Mouse (Mus musculus): ENCODE measurements around the gene Klf7. TPM values are rescaled to one million over a fixed set of nuclear protein-coding genes. Genes with fewer than 3 reads are reported as not detected.

Klf7 gene
- polyA plus RNA-seq, 1 experiment: 22.6 TPM

GRCm38 (mm10) chr1:64055210-64055609, 66.9 kb downstream of the Klf7 start:
- Histone ChIP-seq H3K9ac (ENCODE audit: low read depth, poor library complexity, severe bottlenecking) (no peak overlapping the region), H3K27ac (ENCODE audit: insufficient read depth, low read length) (no peak overlapping the region), H3K27me3 (ENCODE audit: control insufficient read depth, insufficient read depth, low read length, poor library complexity, severe bottlenecking) (no peaks in the 10 kb centered on the region), H3K9me3 (replicated peaks; ENCODE audit: control insufficient read depth, insufficient read depth, low read length, poor library complexity, severe bottlenecking) (no peaks in the 10 kb centered on the region), H3K4me1 (ENCODE audit: control insufficient read depth, insufficient read depth, low read length) (no peaks in the 10 kb centered on the region), H3K4me3 (ENCODE audit: low read depth, low read length) (no peak overlapping the region), H3K36me3 (ENCODE audit: control insufficient read depth, insufficient read depth, low read length, poor library complexity, severe bottlenecking) (no peaks in the 10 kb centered on the region)
- TF ChIP-seq EP300 (IDR thresholded peaks at IDR 0.05; ENCODE audit: insufficient read depth, low read depth, low read length) (no peak), POLR2A (IDR thresholded peaks at IDR 0.05; ENCODE audit: insufficient read depth, low read length) (no peak), CTCF (IDR thresholded peaks at IDR 0.05; ENCODE audit: low read depth, low read length) (no peak)

- TF ChIP-seq CTCF (IDR thresholded peaks at IDR 0.05; ENCODE audit: low read depth, low read length) (no peak), POLR2A (IDR thresholded peaks at IDR 0.05; ENCODE audit: insufficient read depth, low read length) (no peak), EP300 (IDR thresholded peaks at IDR 0.05; ENCODE audit: insufficient read depth, low read depth, low read length) (no peak)
- H3K27ac ChIP-seq (ENCODE audit: insufficient read depth, low read length): no peak overlapping the region
- no peak overlapping the region for H3K4me3 ChIP-seq (ENCODE audit: low read depth, low read length)
- no peaks in the 10 kb centered on the region for H3K9me3 ChIP-seq (replicated peaks; ENCODE audit: control insufficient read depth, insufficient read depth, low read length, poor library complexity, severe bottlenecking)
- no peaks in the 10 kb centered on the region for H3K36me3 ChIP-seq (ENCODE audit: control insufficient read depth, insufficient read depth, low read length, poor library complexity, severe bottlenecking)
- no peaks in the 10 kb centered on the region for H3K4me1 ChIP-seq (ENCODE audit: control insufficient read depth, insufficient read depth, low read length)
- H3K9ac ChIP-seq (ENCODE audit: low read depth, poor library complexity, severe bottlenecking): no peak overlapping the region
- H3K27me3 ChIP-seq (ENCODE audit: control insufficient read depth, insufficient read depth, low read length, poor library complexity, severe bottlenecking): no peaks in the 10 kb centered on the region
These were observed 69.9 kb downstream of the Klf7 start for GRCm38 (mm10) chr1:64052069-64052750.

- Histone ChIP-seq H3K27ac (ENCODE audit: insufficient read depth, low read length) (no peak overlapping the region), H3K9me3 (replicated peaks; ENCODE audit: control insufficient read depth, insufficient read depth, low read length, poor library complexity, severe bottlenecking) (no peaks in the 10 kb centered on the region), H3K4me1 (ENCODE audit: control insufficient read depth, insufficient read depth, low read length) (no peaks in the 10 kb centered on the region), H3K36me3 (ENCODE audit: control insufficient read depth, insufficient read depth, low read length, poor library complexity, severe bottlenecking) (no peaks in the 10 kb centered on the region), H3K9ac (ENCODE audit: low read depth, poor library complexity, severe bottlenecking) (no peak overlapping the region), H3K4me3 (ENCODE audit: low read depth, low read length) (no peak overlapping the region), H3K27me3 (ENCODE audit: control insufficient read depth, insufficient read depth, low read length, poor library complexity, severe bottlenecking) (no peaks in the 10 kb centered on the region)
- TF ChIP-seq CTCF (IDR thresholded peaks at IDR 0.05; ENCODE audit: low read depth, low read length) (no peak), EP300 (IDR thresholded peaks at IDR 0.05; ENCODE audit: insufficient read depth, low read depth, low read length) (no peak), POLR2A (IDR thresholded peaks at IDR 0.05; ENCODE audit: insufficient read depth, low read length) (no peak)
These were observed 73.5 kb downstream of the Klf7 start for GRCm38 (mm10) chr1:64048567-64048966.

GRCm38 (mm10) chr1:64046802-64047156, 75.3 kb downstream of the Klf7 start:
- Histone ChIP-seq H3K27ac (ENCODE audit: insufficient read depth, low read length) (no peak overlapping the region), H3K4me3 (ENCODE audit: low read depth, low read length) (no peak overlapping the region), H3K9ac (ENCODE audit: low read depth, poor library complexity, severe bottlenecking) (no peak overlapping the region), H3K9me3 (replicated peaks; ENCODE audit: control insufficient read depth, insufficient read depth, low read length, poor library complexity, severe bottlenecking) (no peaks in the 10 kb centered on the region), H3K27me3 (ENCODE audit: control insufficient read depth, insufficient read depth, low read length, poor library complexity, severe bottlenecking) (no peaks in the 10 kb centered on the region), H3K36me3 (ENCODE audit: control insufficient read depth, insufficient read depth, low read length, poor library complexity, severe bottlenecking) (no peaks in the 10 kb centered on the region), H3K4me1 (ENCODE audit: control insufficient read depth, insufficient read depth, low read length) (no peaks in the 10 kb centered on the region)
- TF ChIP-seq POLR2A (IDR thresholded peaks at IDR 0.05; ENCODE audit: insufficient read depth, low read length) (no peak), CTCF (IDR thresholded peaks at IDR 0.05; ENCODE audit: low read depth, low read length) (no peak), EP300 (IDR thresholded peaks at IDR 0.05; ENCODE audit: insufficient read depth, low read depth, low read length) (no peak)

- no peaks in the 10 kb centered on the region for H3K4me1 ChIP-seq (ENCODE audit: control insufficient read depth, insufficient read depth, low read length)
- no peak overlapping the region for H3K4me3 ChIP-seq (ENCODE audit: low read depth, low read length)
- H3K27ac ChIP-seq (ENCODE audit: insufficient read depth, low read length): no peak overlapping the region
- H3K36me3 ChIP-seq (ENCODE audit: control insufficient read depth, insufficient read depth, low read length, poor library complexity, severe bottlenecking): no peaks in the 10 kb centered on the region
- no peak for TF ChIP-seq EP300 (IDR thresholded peaks at IDR 0.05; ENCODE audit: insufficient read depth, low read depth, low read length)
- no peak for TF ChIP-seq CTCF (IDR thresholded peaks at IDR 0.05; ENCODE audit: low read depth, low read length)
- no peak for TF ChIP-seq POLR2A (IDR thresholded peaks at IDR 0.05; ENCODE audit: insufficient read depth, low read length)
- no peaks in the 10 kb centered on the region for H3K9me3 ChIP-seq (replicated peaks; ENCODE audit: control insufficient read depth, insufficient read depth, low read length, poor library complexity, severe bottlenecking)
- no peaks in the 10 kb centered on the region for H3K27me3 ChIP-seq (ENCODE audit: control insufficient read depth, insufficient read depth, low read length, poor library complexity, severe bottlenecking)
- no peak overlapping the region for H3K9ac ChIP-seq (ENCODE audit: low read depth, poor library complexity, severe bottlenecking)
These were observed 75.8 kb downstream of the Klf7 start for GRCm38 (mm10) chr1:64046087-64046801.

- Histone ChIP-seq H3K4me3 (ENCODE audit: low read depth, low read length) (no peak overlapping the region), H3K9me3 (replicated peaks; ENCODE audit: control insufficient read depth, insufficient read depth, low read length, poor library complexity, severe bottlenecking) (no peaks in the 10 kb centered on the region), H3K27ac (ENCODE audit: insufficient read depth, low read length) (no peak overlapping the region), H3K9ac (ENCODE audit: low read depth, poor library complexity, severe bottlenecking) (no peak overlapping the region), H3K36me3 (ENCODE audit: control insufficient read depth, insufficient read depth, low read length, poor library complexity, severe bottlenecking) (no peaks in the 10 kb centered on the region), H3K27me3 (ENCODE audit: control insufficient read depth, insufficient read depth, low read length, poor library complexity, severe bottlenecking) (no peaks in the 10 kb centered on the region), H3K4me1 (ENCODE audit: control insufficient read depth, insufficient read depth, low read length) (no peaks in the 10 kb centered on the region)
- no peak for TF ChIP-seq POLR2A (IDR thresholded peaks at IDR 0.05; ENCODE audit: insufficient read depth, low read length)
- TF ChIP-seq CTCF (IDR thresholded peaks at IDR 0.05; ENCODE audit: low read depth, low read length): no peak
- TF ChIP-seq EP300 (IDR thresholded peaks at IDR 0.05; ENCODE audit: insufficient read depth, low read depth, low read length): no peak
These were observed 77.5 kb downstream of the Klf7 start for GRCm38 (mm10) chr1:64044577-64044976.
